Mouse (Mus musculus) heart, postnatal 0 days (tissue): ENCODE data around the gene Ociad1. TPM values are rescaled to one million over a fixed set of nuclear protein-coding genes. Genes with fewer than 3 reads are reported as not detected.
A peak's percentile ranks its signal among the peaks of the same experiment; 100 is the strongest.

Experiments
- ATAC-seq: fragments of 200-750 bp; cut with Nextera tagmentation; 2 replicates; pipeline ENCODE4 v1.8.0; 2017; ENCODE audit warnings: low read depth, moderate number of reproducible peaks, moderate library complexity; ENCODE audit not compliant: insufficient read depth
- DNase-seq: peaks from one replicate; pipeline ENCODE4 v3.0.0-alpha.2; 2016; ENCODE audit warnings: low spot score
- H3K27ac ChIP-seq: fragments of 300-500 bp; sonication (generic); 2 replicates; pipeline ENCODE4 v1.5.1; 2014; ENCODE audit warnings: low read depth, mild to moderate bottlenecking
- H3K27me3 ChIP-seq: fragments of 300-500 bp; sonication (generic); 2 replicates; pipeline ENCODE4 v1.6.1; 2014; ENCODE audit warnings: low read length, mixed read lengths; ENCODE audit not compliant: control insufficient read depth, insufficient read depth
- H3K36me3 ChIP-seq: fragments of 300-500 bp; sonication (generic); replicated peaks from 2 replicates; pipeline ENCODE4 v1.6.1; 2014; ENCODE audit warnings: low read length, mixed read lengths; ENCODE audit not compliant: control insufficient read depth, insufficient read depth
- H3K4me1 ChIP-seq: fragments of 300-500 bp; sonication (generic); 2 replicates; pipeline ENCODE4 v1.6.1; 2014; ENCODE audit warnings: antibody characterized with exemption; ENCODE audit not compliant: control insufficient read depth, insufficient read depth
- H3K4me2 ChIP-seq: fragments of 300-500 bp; sonication (generic); 2 replicates; pipeline ENCODE4 v1.6.1; 2014; ENCODE audit warnings: low read depth, mild to moderate bottlenecking, low read length, moderate library complexity
- H3K4me3 ChIP-seq: fragments of 300-500 bp; sonication (generic); 2 replicates; pipeline ENCODE4 v1.5.1; 2014; ENCODE audit warnings: low read depth, low read length
- H3K9ac ChIP-seq: fragments of 300-500 bp; sonication (generic); replicated peaks from 2 replicates; pipeline ENCODE4 v1.6.1; 2014; ENCODE audit warnings: low read depth, low read length, mixed read lengths
- H3K9me3 ChIP-seq: fragments of 300-500 bp; sonication (generic); replicated peaks from 2 replicates; pipeline ENCODE4 v1.6.1; 2016; ENCODE audit warnings: low read length; ENCODE audit not compliant: control insufficient read depth
- CTCF ChIP-seq: IDR thresholded peaks from 2 replicates; pipeline ENCODE4 v1.5.1; 2016; ENCODE audit warnings: antibody characterized with exemption, control low read depth, low read depth
- EP300 ChIP-seq: IDR thresholded peaks from 2 replicates; pipeline ENCODE4 v1.6.1; 2016; ENCODE audit warnings: antibody characterized with exemption, low read depth
- WGBS: fragments of 180-500 bp; shearing (Covaris S2); extraction: QIAGEN DNeasy Blood & Tissue Kit; methylation state at CpG from one replicate; pipeline ENCODE4 v1.1.7; 2014; 5-methylcytosine and 5-hydroxymethylcytosine counted together
- polyA plus RNA-seq: library from polyadenylated mRNA; unstranded; fragments of >200 nt; fragmentation: Nextera tagmentation; extraction: Ambion mirVana; gene quantifications from 2 replicates; pipeline ENCODE4 v1.2.1, GENCODE M21; 2015
- total RNA-seq: library from RNA; depleted of rRNA; stranded (reverse); fragments of >200 nt; gene quantifications from 2 replicates; pipeline ENCODE4 v1.2.3, GENCODE M21; 2014; ENCODE audit warnings: low replicate concordance

The Ociad1 gene
- total and polyA plus RNA-seq, 2 experiments from 2014 or later = 131 to 265 TPM

- peak overlapping the region; percentile 78 for H3K4me2 ChIP-seq
- no peaks in the 10 kb centered on the region for H3K27me3 ChIP-seq
- H3K36me3 ChIP-seq = no peaks in the 10 kb centered on the region
- H3K4me1 ChIP-seq = peaks cover 14% of the 10 kb centered on the region
- H3K9ac ChIP-seq = peak overlapping the region; percentile 46; the same call in 1 of the 2 replicates
- TF ChIP-seq EP300 (no peak), CTCF (no peak)
- H3K9me3 ChIP-seq = no peaks in the 10 kb centered on the region
- 40% methylated on average over 8 of the region's 8 CpGs for WGBS
- DNase-seq = no peak
- no peak for ATAC-seq
- H3K27ac ChIP-seq = no peak overlapping the region
- peak overlapping the region; percentile 51 for H3K4me3 ChIP-seq
Measured at GRCm38 (mm10) chr5:73257723-73258122, 34.9 kb upstream of the Ociad1 start.

GRCm38 (mm10) chr5:73264122-73264521 lies 28.5 kb upstream of the Ociad1 start:
- ATAC-seq = no peak
- 80% methylated on average over 5 of the region's 5 CpGs for WGBS
- 0 out of 2 replicates have a peak, but pooled peaks cover 6% of the 10 kb centered on the region for H3K4me1 ChIP-seq

GRCm38 (mm10) chr5:73265460-73265859 lies 27.1 kb upstream of the Ociad1 start:
- ATAC-seq (peak; percentile 64), DNase-seq (no peak)
- no peak overlapping the region for H3K4me3 ChIP-seq
- 36% methylated on average over 5 of the region's 5 CpGs for WGBS
- peak overlapping the region; percentile 69 for H3K27ac ChIP-seq
- peaks cover 14% of the 10 kb centered on the region; the same call in 1 of the 2 replicates for H3K4me1 ChIP-seq
- H3K27me3 ChIP-seq = no peaks in the 10 kb centered on the region
- no peaks in the 10 kb centered on the region for H3K9me3 ChIP-seq
- H3K4me2 ChIP-seq = no peak overlapping the region
- TF ChIP-seq EP300 (no peak), CTCF (no peak)
- H3K36me3 ChIP-seq = no peaks in the 10 kb centered on the region
- H3K9ac ChIP-seq = no peak overlapping the region

More at GRCm38 (mm10) chr5:73264122-73264521, 28.5 kb upstream of the Ociad1 start:
- Histone ChIP-seq H3K36me3 (no peaks in the 10 kb centered on the region), H3K4me3 (no peak overlapping the region), H3K9me3 (no peaks in the 10 kb centered on the region), H3K4me2 (no peak overlapping the region), H3K9ac (no peak overlapping the region), H3K27me3 (no peaks in the 10 kb centered on the region), H3K27ac (no peak overlapping the region)
- no peak for TF ChIP-seq EP300
- DNase-seq = no peak

GRCm38 (mm10) chr5:73268636-73269213 lies 23.9 kb upstream of the Ociad1 start:
- no peak for ATAC-seq
- TF ChIP-seq EP300 (no peak), CTCF (no peak)
- Histone ChIP-seq H3K27ac (0 out of 2 replicates have a peak overlapping the region, but pooled peaks have one; percentile 1), H3K9me3 (no peaks in the 10 kb centered on the region), H3K27me3 (no peaks in the 10 kb centered on the region), H3K36me3 (no peaks in the 10 kb centered on the region), H3K9ac (no peak overlapping the region), H3K4me1 (peaks cover 22% of the 10 kb centered on the region), H3K4me2 (no peak overlapping the region), H3K4me3 (no peak overlapping the region)
- WGBS = 56% methylated on average over 11 of the region's 11 CpGs
- no peak for DNase-seq

- peaks cover 16% of the 10 kb centered on the region for H3K4me1 ChIP-seq
- no peaks in the 10 kb centered on the region for H3K27me3 ChIP-seq
- no peak overlapping the region for H3K9ac ChIP-seq
- peak overlapping the region; percentile 77 for H3K27ac ChIP-seq
- DNase-seq = peak; percentile 81
- H3K4me2 ChIP-seq = no peak overlapping the region
- WGBS = 24% methylated on average over 6 of the region's 6 CpGs
- H3K9me3 ChIP-seq = no peaks in the 10 kb centered on the region
- H3K4me3 ChIP-seq = no peak overlapping the region
- H3K36me3 ChIP-seq = no peaks in the 10 kb centered on the region
- TF ChIP-seq EP300 = no peak; the same call in 1 of the 2 replicates
- TF ChIP-seq CTCF = no peak
- peak; percentile 82 for ATAC-seq
Measured at GRCm38 (mm10) chr5:73270612-73271011, 22.0 kb upstream of the Ociad1 start.

- Histone ChIP-seq H3K9me3 (no peaks in the 10 kb centered on the region), H3K4me1 (peaks cover 16% of the 10 kb centered on the region), H3K27ac (no peak overlapping the region), H3K36me3 (no peaks in the 10 kb centered on the region), H3K9ac (no peak overlapping the region), H3K4me2 (no peak overlapping the region), H3K27me3 (no peaks in the 10 kb centered on the region), H3K4me3 (no peak overlapping the region)
- WGBS = 87% methylated on average over 4 of the region's 4 CpGs
- no peak for DNase-seq
- TF ChIP-seq CTCF = no peak
- TF ChIP-seq EP300 = no peak
- no peak for ATAC-seq
Measured at GRCm38 (mm10) chr5:73273171-73273570, 19.4 kb upstream of the Ociad1 start.
